Mouse (Mus musculus) myocyte (in vitro differentiated cells): ENCODE measurements around the gene Hoxc4.

ENCODE experiments used
- E2F4 ChIP-seq: IDR thresholded peaks from one replicate; pipeline ENCODE4 v1.6.1; 2011; ENCODE audit warnings: mild to moderate bottlenecking, control low read depth, moderate library complexity; ENCODE audit not compliant: insufficient read depth
- MAX ChIP-seq: IDR thresholded peaks from one replicate; pipeline ENCODE4 v1.6.1; 2011; ENCODE audit warnings: low read depth, mild to moderate bottlenecking, control low read depth
- MYOD1 ChIP-seq, 3 experiments: IDR thresholded peaks; one replicate each; pipeline ENCODE4 v1.6.1; 2011; ENCODE audit warnings: control low read depth in 2 of 3, low read depth in 2 of 3, mild to moderate bottlenecking in 2 of 3, moderate library complexity in 1 of 3; ENCODE audit not compliant: insufficient read length in 2 of 3, control insufficient read depth in 1 of 3
- MYOG ChIP-seq, 3 experiments: IDR thresholded peaks; one replicate each; pipeline ENCODE4 v1.6.1; 2011; ENCODE audit warnings: control low read depth in 2 of 3, low read depth in 2 of 3, mild to moderate bottlenecking in 2 of 3; ENCODE audit not compliant: insufficient read length in 2 of 3, control insufficient read depth in 1 of 3, insufficient read depth in 1 of 3
- POLR2A ChIP-seq: IDR thresholded peaks from one replicate; pipeline ENCODE4 v1.6.1; 2011; ENCODE audit warnings: low read depth, mild to moderate bottlenecking, control low read depth, moderate library complexity; ENCODE audit not compliant: insufficient read length
- POLR2AphosphoS2 ChIP-seq: IDR thresholded peaks from one replicate; pipeline ENCODE4 v1.6.1; 2011; ENCODE audit warnings: low read depth, control low read depth; ENCODE audit not compliant: insufficient read length
- REST ChIP-seq: IDR thresholded peaks from one replicate; pipeline ENCODE4 v1.6.1; 2011; ENCODE audit warnings: mild to moderate bottlenecking, control low read depth, moderate library complexity; ENCODE audit not compliant: insufficient read depth, insufficient read length
- SRF ChIP-seq: IDR thresholded peaks from one replicate; pipeline ENCODE4 v1.6.1; 2011; ENCODE audit warnings: low read depth; ENCODE audit not compliant: control insufficient read depth, insufficient read length

DNA sequence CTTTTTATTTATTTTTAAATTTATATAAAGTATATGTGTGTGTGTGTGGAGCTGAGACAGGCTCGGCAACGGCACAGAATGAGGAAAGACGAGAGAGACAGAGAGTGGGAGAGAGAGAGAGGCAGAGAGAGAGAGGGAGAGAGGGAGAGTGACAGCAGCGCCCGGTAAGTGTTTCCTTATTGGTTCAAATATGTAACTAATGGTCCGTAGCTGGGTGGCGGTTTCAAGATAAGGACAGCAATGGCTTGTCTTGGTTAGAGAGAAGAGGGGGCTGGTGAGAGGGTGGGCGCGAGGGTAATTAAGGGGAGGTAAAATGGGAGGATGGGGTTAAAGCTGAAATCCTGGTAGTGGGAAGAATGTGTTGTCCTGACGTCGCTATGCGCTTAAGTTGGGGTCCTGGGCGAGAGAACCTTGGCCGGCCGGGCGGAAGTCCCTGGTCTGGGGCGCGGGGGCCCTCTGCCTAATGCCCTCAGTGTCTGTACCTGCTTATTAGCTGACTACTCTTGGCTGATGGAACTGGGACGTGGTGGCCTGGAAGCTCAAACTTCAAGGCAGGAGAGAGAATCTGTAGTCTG is 20.0 kb upstream of the Hoxc4 start:
- TF ChIP-seq POLR2A, result no peak
- TF ChIP-seq E2F4, result no peak
- no peak for TF ChIP-seq MAX
- TF ChIP-seq REST, result no peak
- TF ChIP-seq MYOG (IDR thresholded peaks at IDR 0.05; ENCODE audit: control insufficient read depth in 1 of 3, insufficient read depth in 1 of 3, insufficient read length in 2 of 3, low read depth in 2 of 3), result no peak
- TF ChIP-seq SRF, result no peak
- TF ChIP-seq MYOD1 (IDR thresholded peaks at IDR 0.05; ENCODE audit: control insufficient read depth in 1 of 3, insufficient read length in 2 of 3, low read depth in 2 of 3), result no peak
- no peak for TF ChIP-seq POLR2AphosphoS2
